Mouse (Mus musculus): ENCODE measurements around the gene Rbm20. TPM values are rescaled to one million over a fixed set of nuclear protein-coding genes. Genes with fewer than 3 reads are reported as not detected.

Rbm20 gene
- total RNA-seq, 2 experiments from 2014 or later: 4.4 to 5.2 TPM

GRCm38 (mm10) chr19:53830407-53831163, 153.5 kb downstream of the Rbm20 start:
- DNase-seq (ENCODE audit: low spot score in 2 of 2): no peak
- intact Hi-C loops (cut with DNase I): no loop called here

GRCm38 (mm10) chr19:53831164-53831448, 154.0 kb downstream of the Rbm20 start:
- intact Hi-C loops (cut with DNase I): no loop called here
- DNase-seq (ENCODE audit: low spot score in 2 of 2): no peak

GRCm38 (mm10) chr19:53832512-53832911, 155.4 kb downstream of the Rbm20 start:
- intact Hi-C loops (cut with DNase I): no loop called here

GRCm38 (mm10) chr19:53833745-53834369, 156.8 kb downstream of the Rbm20 start:
- intact Hi-C loops (cut with DNase I): no loop called here
- DNase-seq (ENCODE audit: low spot score in 2 of 2): no peak

More at GRCm38 (mm10) chr19:53832512-53832911, 155.4 kb downstream of the Rbm20 start:
- no peak for DNase-seq (ENCODE audit: low spot score in 2 of 2)

GRCm38 (mm10) chr19:53836569-53837454, 159.7 kb downstream of the Rbm20 start:
- intact Hi-C loops (cut with DNase I): no loop called here
- DNase-seq (ENCODE audit: low spot score in 2 of 2): no peak

DNA sequence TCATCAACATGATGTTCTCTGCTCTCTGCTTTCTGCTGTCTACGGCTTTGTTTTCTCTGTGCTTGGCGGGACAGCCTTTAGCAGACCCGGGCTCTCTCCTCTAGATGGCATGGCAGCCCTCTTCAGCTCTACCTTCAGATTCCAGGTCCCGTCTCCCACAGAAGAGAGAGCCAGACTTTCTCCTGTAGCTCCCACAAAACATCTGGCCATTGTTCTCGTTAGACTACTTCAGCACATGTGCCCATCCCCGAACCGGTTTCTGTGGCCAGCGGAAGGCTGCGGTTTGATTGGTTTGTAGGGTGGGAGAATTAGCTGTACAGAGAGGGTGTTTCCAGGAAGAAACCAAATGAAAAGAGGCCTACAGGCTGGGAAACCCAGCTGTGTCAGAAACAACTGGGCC, 161.7 kb downstream of the Rbm20 start:
- intact Hi-C loops (cut with DNase I): no loop called here

GRCm38 (mm10) chr19:53839837-53840236, 162.7 kb downstream of the Rbm20 start:
- no peak for DNase-seq (ENCODE audit: low spot score in 2 of 2)
- intact Hi-C loops (cut with DNase I): no loop called here

More for the DNA sequence above, 161.7 kb downstream of the Rbm20 start:
- no peak for DNase-seq (ENCODE audit: low spot score in 2 of 2)

DNA sequence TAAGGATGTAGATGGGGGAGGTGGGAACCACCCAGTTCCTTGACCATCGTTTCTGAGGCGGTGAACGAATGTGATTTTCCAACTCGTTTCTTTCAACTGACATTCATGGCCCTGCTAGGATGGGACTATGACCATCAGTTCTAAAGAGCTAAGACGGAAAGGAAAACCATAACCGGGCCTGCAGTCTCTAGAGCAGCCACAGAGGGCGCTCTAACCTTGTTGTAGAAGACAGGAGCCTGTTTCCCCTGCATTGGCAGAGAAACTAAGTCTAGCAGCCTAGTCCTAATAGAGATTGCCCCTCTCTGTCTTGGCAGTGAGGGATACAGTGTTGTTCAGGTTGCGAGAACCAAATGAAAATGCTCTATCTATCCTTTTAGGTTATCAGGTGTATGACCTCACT, 164.8 kb downstream of the Rbm20 start:
- intact Hi-C loops (cut with DNase I): no loop called here
- DNase-seq (ENCODE audit: low spot score in 2 of 2): no peak

DNA sequence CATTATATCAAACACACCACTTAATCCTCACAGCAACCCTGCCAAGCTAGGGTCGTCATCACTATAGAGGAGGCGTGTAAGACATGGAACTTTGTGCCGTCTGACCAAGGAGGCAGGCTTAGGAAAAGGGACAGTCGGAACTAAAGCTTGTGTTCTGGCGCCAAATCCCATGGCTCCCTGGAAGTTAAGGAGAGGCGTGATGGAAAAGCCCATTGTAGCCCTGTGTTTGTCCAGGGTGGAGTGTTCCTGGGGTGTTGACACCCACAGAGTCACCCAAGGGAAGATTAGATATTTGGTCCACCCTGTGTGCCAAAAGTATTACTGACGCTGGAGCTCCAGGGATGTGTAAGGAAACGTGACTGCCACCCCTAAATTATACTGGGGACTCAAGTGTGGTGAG, 166.9 kb downstream of the Rbm20 start:
- intact Hi-C loops (cut with DNase I): no loop called here
- no peak for DNase-seq (ENCODE audit: low spot score in 2 of 2)

DNA sequence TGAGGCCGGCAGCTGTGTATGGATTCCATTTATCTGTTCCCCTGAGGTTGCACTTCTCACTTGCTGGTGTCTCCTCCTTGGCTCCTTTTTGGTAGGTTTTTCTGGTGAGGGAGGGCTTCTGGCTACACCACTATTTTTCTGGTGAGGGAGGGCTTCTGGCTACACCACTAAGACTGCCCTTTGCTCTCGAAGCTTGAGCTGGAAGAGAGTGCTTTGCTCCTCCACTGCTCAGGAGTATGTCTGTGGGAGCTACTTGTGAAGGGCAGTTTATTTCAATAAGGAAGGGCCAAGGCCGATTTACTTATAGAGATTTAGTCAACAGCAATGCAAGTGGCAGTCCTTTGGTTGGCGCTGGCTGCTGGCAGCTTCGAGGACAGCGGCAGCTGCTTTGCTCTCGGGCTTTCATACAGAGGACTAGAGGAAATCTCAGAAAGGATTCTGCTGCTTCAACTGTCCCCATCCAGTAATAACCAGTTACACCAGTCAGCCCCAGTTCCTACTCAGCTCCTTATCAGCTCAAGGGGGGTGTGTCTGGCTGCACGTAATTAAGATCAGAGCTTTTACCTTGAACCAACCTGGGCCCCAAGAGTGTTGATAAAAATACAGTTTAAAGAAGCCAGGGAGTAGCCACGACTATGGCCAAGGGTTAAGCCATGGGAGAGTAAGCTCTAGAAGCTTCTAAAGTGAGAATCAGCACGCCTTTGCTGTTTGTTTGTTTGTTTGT, 171.3 kb downstream of the Rbm20 start:
- no peak for DNase-seq (ENCODE audit: low spot score in 2 of 2)
- intact Hi-C loops (cut with DNase I): no loop called here

- intact Hi-C loops (cut with DNase I): no loop called here
- DNase-seq (ENCODE audit: low spot score in 2 of 2): peak; percentile 43 to 54
Measured at GRCm38 (mm10) chr19:53850166-53850922, 173.2 kb downstream of the Rbm20 start.

DNA sequence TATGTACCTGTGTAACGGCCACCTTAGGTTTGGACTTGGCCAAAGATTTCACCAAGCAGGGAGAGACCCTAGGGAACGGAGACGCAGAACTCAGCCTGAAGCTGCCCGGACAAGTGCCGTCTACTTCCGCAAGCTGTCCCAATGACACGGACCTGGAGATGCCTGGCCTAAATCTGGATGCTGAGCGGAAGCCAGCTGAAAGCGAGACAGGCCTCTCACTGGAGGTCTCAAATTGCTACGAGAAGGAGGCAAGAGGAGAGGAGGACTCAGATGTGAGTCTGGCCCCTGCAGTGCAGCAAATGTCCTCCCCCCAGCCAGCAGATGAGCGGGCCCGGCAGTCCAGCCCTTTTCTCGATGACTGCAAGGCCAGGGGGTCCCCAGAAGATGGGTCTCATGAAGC, 174.2 kb downstream of the Rbm20 start:
- no peak for DNase-seq (ENCODE audit: low spot score in 2 of 2)
- intact Hi-C loops (cut with DNase I): no loop called here

- intact Hi-C loops (cut with DNase I): loop anchor here (2.0 kb wide), 2 partner anchors 43 to 51 kb away; no protein-coding TSS in a partner anchor
Measured at GRCm38 (mm10) chr19:53851826-53852698, 175.0 kb downstream of the Rbm20 start.

GRCm38 (mm10) chr19:53852699-53853451, 175.8 kb downstream of the Rbm20 start:
- intact Hi-C loops (cut with DNase I): loop anchor here (2.0 kb wide), 2 partner anchors 44 to 50 kb away; no protein-coding TSS in a partner anchor
- DNase-seq (ENCODE audit: low spot score in 2 of 2): peak; percentile 70 to 75

More at GRCm38 (mm10) chr19:53851826-53852698, 175.0 kb downstream of the Rbm20 start:
- DNase-seq (ENCODE audit: low spot score in 2 of 2): no peak

- intact Hi-C loops (cut with DNase I): no loop called here
- no peak for DNase-seq (ENCODE audit: low spot score in 2 of 2)
Measured at GRCm38 (mm10) chr19:53854978-53855377, 177.9 kb downstream of the Rbm20 start.

GRCm38 (mm10) chr19:53855781-53856180, 178.7 kb downstream of the Rbm20 start:
- intact Hi-C loops (cut with DNase I): no loop called here
- DNase-seq (ENCODE audit: low spot score in 2 of 2): no peak

- intact Hi-C loops (cut with DNase I): no loop called here
- DNase-seq (ENCODE audit: low spot score in 2 of 2): no peak
Measured at GRCm38 (mm10) chr19:53856794-53857193, 179.7 kb downstream of the Rbm20 start.
